Mouse (Mus musculus): ENCODE measurements around the gene Rnase1. TPM values are rescaled to one million over a fixed set of nuclear protein-coding genes. Genes with fewer than 3 reads are reported as not detected.

Gene Rnase1
- total RNA-seq, 2 experiments from 2014 or later: 0.89 to 1.3 TPM

- DNase-seq: no peak
Observed at GRCm38 (mm10) chr14:51140342-51140741, 6.2 kb downstream of the Rnase1 start.

DNA sequence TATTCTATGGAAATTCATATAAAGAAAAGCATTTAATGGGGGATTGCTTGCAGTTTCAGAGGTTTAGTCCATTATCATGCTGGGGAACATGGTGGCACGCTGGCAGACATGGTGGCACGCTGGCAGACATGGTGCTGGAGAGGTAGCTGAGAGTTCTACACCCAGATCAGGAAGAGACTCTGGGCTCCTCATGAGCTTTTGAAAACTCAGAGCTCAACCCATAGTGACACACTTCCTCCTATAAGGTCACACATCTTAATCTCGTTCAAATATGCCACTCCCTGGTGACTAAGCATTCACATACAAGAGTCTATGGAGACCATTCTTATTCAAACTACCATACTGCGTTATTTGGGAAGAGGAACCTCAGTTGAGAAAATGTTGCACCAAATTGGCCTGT is 14.2 kb downstream of the Rnase1 start:
- no peak for DNase-seq

- DNase-seq: no peak
Observed at GRCm38 (mm10) chr14:51131086-51131815, 15.3 kb downstream of the Rnase1 start.

DNA sequence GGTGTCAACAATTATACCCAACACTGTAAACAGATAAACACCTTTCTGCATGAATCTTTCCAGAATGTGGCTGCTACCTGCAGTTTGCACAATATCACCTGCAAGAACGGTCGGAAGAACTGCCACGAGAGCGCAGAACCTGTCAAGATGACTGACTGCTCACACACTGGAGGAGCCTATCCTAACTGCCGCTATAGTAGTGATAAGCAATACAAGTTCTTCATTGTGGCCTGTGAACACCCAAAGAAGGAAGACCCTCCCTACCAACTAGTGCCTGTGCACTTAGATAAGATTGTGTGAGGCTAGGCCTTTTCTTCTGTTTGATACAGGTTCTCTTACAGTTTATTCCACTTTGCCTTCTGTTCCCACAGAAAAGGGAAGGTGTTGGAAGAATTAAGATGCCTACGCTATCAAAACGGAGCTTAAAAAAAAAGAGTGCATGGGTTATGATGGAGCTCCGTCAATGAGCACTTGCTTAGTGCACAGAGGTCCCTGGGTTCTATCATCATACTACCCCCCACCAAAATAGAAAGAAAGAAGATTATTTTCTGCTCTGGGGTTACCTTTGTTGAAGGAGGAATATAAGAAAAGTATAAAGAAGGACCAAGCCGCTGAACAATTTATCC is 16.2 kb downstream of the Rnase1 start:
- DNase-seq: no peak

GRCm38 (mm10) chr14:51129624-51129975 is 17.0 kb downstream of the Rnase1 start:
- DNase-seq: no peak

DNA sequence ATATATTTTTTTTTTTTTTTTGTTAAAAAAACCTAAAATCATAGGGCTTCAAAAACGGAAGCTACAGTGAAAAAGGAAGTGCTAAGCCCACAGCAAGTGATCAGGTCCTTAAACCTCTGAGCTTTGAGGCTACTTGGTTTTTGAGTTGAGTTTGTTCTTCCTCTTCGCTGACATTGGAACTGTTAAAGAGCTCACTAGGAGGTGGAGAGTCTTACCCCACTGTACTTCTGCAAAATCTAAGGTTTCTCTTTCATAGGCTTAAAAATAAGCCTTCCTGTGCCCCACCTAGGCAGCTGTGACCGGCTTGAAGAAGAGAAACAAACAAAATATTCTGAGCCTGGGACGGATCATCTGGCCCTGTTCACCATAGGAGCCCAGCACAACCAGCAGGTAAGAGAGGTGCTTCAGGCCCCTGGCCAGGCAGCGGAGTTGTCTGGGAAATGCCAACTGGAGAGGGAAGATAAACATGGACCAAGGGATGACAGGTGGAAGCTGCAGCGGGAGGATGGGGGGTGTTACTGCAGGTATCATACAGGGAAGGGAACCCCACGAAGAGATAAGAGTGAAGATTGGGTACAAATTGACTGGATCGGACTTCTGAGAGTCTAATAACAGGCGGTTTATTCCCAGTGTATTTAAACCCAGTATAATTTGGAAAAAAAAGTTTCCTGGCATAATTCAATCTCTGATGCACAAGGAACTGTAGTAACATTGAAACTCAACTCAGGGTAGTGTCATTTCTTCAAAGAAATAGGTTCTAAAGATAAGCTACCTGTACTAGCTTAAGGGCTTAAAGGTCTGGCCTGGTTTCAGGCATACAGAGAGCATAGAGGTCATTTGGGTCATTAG is 17.6 kb downstream of the Rnase1 start:
- peak in 1 of 2 experiments; percentile 33 for DNase-seq

GRCm38 (mm10) chr14:51127648-51128258 is 18.8 kb downstream of the Rnase1 start:
- no peak for DNase-seq

DNA sequence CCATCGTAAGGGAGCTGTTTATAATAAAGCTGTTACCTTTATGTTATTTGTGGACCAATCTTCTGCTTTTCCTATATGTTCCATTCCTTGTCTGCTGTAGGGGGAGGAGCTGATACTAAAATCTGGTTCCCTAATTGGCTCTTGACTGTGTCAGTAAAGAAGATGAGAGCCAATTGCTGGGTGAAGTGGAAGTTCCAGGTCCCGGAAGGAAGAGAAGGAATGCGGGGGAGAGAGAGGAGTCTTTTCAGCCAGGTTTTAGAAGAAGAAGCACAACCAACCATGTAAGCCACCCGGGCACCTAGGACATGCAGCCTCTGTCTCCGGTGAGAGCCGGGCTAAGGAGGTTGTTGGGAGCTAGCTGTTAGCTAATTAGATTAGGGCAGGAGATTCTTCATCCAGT is 20.9 kb downstream of the Rnase1 start:
- DNase-seq: no peak

DNA sequence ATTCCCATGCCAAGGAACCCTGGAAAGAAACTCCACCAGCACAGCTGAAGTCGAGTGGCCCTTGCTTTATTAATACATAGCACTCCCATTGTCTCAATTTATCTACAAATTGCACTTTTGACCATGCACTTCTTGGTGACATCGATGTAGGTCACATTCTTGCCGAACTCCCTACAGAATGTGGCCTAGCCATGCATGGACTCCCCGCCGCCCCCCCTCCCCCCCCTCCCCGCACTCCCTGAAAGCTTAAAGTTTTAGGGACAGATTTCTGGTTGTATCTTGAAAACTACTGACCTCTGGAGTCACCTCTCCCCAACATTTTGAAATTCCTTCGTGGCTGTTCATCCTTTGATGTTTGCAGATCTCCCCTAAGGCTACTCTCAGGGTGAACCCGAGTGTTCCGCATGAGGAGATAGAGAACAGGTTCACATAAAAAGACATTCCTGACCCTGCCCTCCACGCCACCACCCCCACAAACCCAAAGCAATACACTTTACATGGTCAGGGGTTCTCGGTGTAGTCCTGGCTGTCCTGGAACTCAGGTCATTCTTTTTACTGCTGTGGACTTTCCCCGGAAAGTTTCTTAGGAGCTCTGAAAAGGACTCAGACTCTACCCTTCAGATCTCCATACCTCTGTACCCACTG is 32.5 kb downstream of the Rnase1 start, which contains the start of gene Eddm3b:
TSS of gene Eddm3b (plus strand) at position 511 of the 645 bp plus-strand sequence.
- DNase-seq: no peak

- DNase-seq: no peak
Observed at GRCm38 (mm10) chr14:51113476-51113875, 33.1 kb downstream of the Rnase1 start.

DNA sequence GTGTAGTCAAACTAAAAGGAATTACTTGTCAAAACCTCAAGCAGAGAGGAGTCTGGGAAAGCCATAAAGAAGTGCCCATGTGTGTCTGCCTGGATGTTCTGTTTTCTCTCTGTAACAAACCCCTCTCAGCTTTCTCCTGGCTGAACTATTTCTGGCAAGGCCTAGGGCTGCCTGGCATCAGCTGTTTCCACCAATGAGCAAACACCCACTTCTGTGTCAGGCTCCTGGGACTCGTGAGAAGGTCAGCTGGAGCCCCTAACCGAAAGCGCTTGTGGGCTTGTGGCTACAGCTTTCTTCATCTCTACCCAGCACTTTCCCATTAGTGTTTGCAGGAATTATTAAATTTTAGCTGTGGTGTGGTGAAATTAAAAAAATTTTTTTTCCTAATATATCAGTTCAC is 34.6 kb downstream of the Rnase1 start:
- peak; percentile 25 to 55 for DNase-seq

- DNase-seq: no peak
Observed at GRCm38 (mm10) chr14:51106449-51106967, 40.1 kb downstream of the Rnase1 start.

DNA sequence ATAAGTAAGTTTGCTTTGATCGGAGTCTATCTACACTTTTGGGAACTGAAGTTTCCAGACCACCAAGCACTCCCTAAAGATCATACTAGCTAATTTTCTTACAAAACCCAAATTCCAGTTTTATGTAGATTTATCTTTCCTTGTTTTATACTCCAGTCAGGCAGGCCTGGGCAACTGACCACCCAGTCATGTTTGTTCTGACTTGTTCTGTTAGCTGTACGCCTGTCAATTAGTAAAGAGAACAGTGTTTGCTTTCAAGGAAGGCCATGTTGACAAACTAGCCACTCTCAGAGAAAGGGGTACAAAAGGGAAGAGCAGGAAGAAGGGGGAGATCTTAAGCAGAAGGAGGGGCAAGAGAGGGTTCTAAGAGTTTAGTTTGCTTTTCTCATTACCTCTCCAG is 42.2 kb downstream of the Rnase1 start:
- DNase-seq: no peak

DNA sequence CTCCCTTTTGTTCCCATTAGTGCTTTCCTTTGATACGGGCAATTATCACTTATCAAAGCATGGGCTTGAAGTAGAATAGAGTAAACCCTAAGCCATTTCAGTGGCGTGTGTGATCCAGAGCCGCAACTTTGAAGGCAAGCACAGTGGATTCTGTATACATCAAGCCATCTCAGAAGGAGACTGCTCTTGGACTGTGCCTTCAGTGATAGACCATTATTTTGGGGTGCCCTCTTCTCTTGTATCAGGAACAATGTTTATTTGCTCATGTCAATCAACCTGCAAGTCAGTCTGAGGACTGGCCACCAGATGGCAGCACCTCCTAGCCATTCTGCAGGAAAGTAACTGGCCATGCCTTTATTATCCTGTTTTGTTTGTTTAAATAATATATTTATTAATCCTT is 43.4 kb downstream of the Rnase1 start:
- DNase-seq: peak; percentile 57 to 86

GRCm38 (mm10) chr14:51101284-51101683 is 45.3 kb downstream of the Rnase1 start:
- no peak for DNase-seq

DNA sequence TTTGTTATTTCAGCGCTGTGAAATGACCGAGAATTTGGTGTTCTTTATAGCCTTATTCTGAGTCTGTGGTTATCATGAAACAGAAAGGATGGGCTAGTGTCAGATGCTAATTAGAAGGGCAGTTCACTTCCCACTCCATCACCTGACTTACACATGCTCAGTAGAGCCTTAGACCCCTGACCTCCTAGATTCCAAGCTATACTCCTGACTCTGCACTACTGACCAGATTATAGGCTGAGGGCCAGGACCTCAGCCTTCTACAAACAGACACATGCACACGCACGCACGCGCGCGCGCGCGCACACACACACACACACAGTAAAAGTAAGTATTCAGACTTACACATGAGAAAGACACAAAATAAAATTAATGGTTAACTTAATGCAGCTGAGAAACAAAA is 47.7 kb downstream of the Rnase1 start:
- no peak for DNase-seq

GRCm38 (mm10) chr14:51098300-51098699 is 48.3 kb downstream of the Rnase1 start:
- DNase-seq: peak; percentile 79 to 87

DNA sequence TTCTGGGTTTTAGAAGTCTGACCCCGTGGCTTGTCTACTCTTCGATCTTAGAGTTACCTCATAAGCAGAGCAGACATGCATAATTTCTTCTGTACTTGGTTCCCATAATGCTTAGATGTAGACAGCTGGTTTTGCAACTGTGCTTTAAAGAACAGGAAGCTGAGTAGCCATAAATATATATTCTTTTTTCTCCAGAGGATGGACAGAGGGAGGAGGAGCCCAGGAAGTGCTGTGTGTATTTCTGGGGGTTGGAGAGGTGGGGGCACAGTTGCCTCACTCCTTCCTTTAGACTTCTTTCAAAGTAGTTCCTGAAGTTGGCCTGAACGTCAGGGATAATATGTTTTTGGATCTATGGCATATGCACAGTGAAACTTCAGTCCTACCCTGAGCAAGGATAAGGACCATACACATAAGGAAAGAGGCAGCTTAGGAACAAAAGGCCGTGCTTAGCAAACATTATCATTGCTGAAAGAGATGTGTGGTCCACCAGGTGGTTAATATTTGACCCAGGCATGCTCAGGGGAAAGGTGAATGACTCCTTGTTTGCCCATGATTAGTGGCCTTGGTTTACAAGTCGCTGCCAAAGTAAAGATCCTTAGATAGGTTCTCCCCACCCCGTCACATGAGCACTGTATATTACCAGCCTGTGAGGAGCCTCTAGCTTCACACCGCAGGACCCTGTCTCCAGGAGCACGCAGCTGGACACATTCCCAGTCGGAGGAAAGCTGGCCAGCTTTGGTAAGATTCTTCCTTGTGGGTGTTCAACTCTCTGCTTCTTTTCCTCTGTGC is 50.7 kb downstream of the Rnase1 start:
- peak in 1 of 2 experiments; percentile 16 for DNase-seq
